Mouse (Mus musculus) small intestine, adult 2 months (tissue): ENCODE results near the gene Cyth3.

Experiments used
- CTCF ChIP-seq: fragments of 200-500 bp; IDR thresholded peaks from 2 replicates; pipeline ENCODE4 v1.5.1; 2012; ENCODE audit warnings: low read depth, mild to moderate bottlenecking, control low read depth, inconsistent platforms, low read length, moderate library complexity, mixed read lengths; ENCODE audit not compliant: insufficient replicate concordance, insufficient read length; ENCODE audit errors: extremely low read depth
- POLR2A ChIP-seq: fragments of 200-500 bp; IDR thresholded peaks from 2 replicates; pipeline ENCODE4 v1.6.1; 2012; ENCODE audit warnings: low read depth, mild to moderate bottlenecking, control low read depth, inconsistent platforms, low read length, moderate library complexity

- TF ChIP-seq POLR2A (no peak), CTCF (no peak)
These were observed 1.3 kb upstream of the Cyth3 start for GRCm38 (mm10) chr5:143620941-143621340.
